Mouse (Mus musculus): ENCODE measurements at regions not wholly inside any gene's neighbourhood (a gene's known extent, or its start where the extent isn't known, plus 50 kb on each side); places are given as distances from the start of the nearest gene placed in this dataset.

DNA sequence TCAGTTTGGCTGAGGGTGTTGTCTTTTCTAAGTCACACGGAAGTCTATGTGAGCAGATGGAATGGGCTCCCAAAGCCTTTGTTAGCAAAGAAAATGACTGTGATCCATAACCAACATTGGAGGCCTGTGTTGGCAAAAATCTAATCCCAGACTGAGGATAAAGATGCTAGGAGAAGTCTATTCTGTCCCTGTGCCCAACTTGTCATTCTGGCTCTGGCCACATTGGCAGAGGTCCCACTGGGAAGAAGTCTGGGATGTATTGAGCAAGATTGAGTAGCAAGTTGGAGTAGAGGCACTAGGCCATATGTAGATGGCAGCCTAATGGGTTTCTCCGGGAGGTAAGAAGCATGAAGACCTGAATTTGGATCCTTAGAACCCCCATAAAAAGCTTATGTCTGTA lies 54.1 kb downstream of the Nog start:
- DNase-seq (ENCODE audit: low spot score in 2 of 2), result no peak

DNA sequence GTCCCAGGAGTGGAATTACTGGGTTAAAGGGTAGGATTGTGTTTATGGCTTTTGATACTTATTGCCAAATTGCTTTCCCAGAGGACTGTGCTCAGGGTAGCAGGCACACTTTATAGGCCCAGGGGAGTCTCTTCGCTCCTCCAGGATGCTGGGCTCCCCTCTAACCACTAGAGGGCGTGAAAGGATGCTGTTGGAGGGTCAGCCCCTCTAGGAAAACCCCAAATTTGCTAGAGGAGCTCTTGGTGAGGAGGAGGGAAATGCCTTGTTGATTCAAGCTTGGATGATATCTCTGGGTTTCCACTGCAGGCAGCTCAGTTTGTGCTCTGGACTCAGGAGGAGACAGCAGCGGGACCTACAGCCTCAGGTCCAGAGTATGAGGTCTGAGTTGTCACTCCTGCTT lies 58.8 kb downstream of the Nog start:
- DNase-seq (ENCODE audit: low spot score in 2 of 2), result peak in 1 of 2 experiments; percentile 16

GRCm38 (mm10) chr11:89242130-89242529 lies 60.0 kb downstream of the Nog start:
- DNase-seq (ENCODE audit: low spot score in 2 of 2), result no peak

- no peak for DNase-seq (ENCODE audit: low spot score in 2 of 2)
Measured at GRCm38 (mm10) chr11:89239891-89240290, 62.2 kb downstream of the Nog start.

GRCm38 (mm10) chr11:89236904-89237303 lies 65.2 kb downstream of the Nog start:
- no peak for DNase-seq (ENCODE audit: low spot score in 2 of 2)

GRCm38 (mm10) chr11:89232884-89233480 lies 69.2 kb downstream of the Nog start:
- DNase-seq (ENCODE audit: low spot score in 2 of 2), result no peak

DNA sequence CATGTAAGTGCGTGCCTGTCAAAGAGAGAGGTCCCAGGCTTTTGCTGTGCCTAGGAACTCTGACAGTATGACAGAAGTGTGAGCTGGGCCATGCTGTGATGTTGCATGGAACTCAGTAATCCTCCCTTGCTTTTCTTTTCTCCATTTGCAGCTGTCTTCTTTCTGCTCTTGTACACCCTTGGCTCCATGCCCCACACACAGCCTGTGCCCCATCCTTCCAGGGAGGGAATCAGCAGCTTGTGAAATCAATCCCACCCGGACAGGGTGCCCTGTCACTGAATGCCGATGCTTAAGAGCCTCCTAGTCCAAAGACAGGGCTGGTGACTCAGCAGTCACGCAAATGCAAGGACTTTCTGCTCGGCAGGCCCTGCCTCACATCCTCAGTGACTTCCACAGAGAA lies 72.4 kb downstream of the Nog start:
- DNase-seq (ENCODE audit: low spot score in 2 of 2), result no peak

DNA sequence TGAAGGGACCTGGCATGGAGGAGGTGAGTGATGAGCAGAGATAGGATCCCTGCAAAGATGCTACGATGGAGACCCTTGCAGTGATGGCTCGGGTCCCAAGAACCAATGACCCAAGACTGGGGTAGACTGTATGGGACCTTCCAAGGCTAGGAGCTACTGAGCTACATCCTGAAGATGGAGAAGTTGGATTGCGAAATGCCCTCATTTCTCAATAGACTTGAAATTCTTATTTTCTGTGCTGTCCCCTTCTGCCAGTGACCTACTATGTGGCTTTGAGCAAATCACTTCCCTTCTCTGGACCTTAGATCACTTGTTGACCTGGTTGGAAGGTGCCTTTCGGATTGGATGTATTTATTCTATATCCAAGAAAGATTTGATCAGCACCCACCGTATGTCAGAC lies 88.9 kb downstream of the Nog start:
- DNase-seq (ENCODE audit: low spot score in 2 of 2), result no peak

GRCm38 (mm10) chr11:89209531-89209950 lies 92.6 kb downstream of the Nog start:
- no peak for DNase-seq (ENCODE audit: low spot score in 2 of 2)

DNA sequence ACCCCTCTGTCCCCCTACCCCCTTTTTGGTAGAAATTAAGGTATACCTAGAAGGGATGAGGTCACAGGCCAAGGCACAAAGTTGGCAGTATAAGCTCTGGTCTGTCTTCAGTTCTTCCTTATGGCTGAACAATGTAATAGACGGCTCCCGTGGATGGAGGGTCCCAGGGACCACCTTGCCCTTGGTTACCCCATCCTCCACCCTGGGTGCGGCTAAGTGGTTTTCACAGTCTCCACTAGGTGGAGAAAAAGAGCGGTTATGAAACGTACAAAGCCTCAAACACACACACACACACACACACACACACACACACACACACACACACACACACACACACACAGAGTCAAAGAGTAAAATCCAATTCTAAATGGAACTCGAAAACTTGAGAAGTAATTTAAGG lies 93.1 kb downstream of the Nog start:
- no peak for DNase-seq (ENCODE audit: low spot score in 2 of 2)

- no peak for DNase-seq (ENCODE audit: low spot score in 2 of 2)
Measured at GRCm38 (mm10) chr11:89206788-89207187, 95.3 kb downstream of the Nog start.

GRCm38 (mm10) chr11:89204948-89205545 lies 97.1 kb downstream of the Nog start:
- DNase-seq (ENCODE audit: low spot score in 2 of 2), result no peak

DNA sequence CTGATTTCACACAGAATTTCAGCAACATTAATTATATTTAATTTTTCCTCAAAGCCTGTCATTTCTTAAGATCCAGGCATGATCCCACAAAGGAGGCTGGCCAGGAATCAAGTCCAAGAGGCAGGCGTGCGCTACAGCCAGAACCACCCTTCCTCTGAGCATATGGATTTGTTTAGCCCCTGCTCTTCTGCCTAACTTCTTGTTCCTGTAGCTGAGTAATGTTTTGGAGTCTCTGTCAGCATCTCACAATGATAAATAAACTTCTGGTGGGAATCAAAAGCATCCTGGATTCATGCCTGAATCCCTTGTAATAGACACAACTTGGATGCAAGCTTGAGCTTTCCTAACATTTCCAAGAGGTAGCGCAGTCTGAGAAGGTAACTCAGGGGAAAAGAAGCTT lies 101.7 kb downstream of the Nog start:
- DNase-seq (ENCODE audit: low spot score in 2 of 2), result no peak

GRCm38 (mm10) chr11:89192815-89193214 lies 109.3 kb downstream of the Nog start:
- no peak for DNase-seq (ENCODE audit: low spot score in 2 of 2)

GRCm38 (mm10) chr11:89186911-89187621 lies 113.4 kb downstream of the Gm525 start:
- DNase-seq (ENCODE audit: low spot score in 2 of 2), result peak in 1 of 2 experiments; percentile 7

GRCm38 (mm10) chr11:89185862-89186261 lies 112.2 kb downstream of the Gm525 start:
- DNase-seq (ENCODE audit: low spot score in 2 of 2), result no peak

- DNase-seq (ENCODE audit: low spot score in 2 of 2), result no peak
Measured at GRCm38 (mm10) chr11:89181471-89181870, 107.8 kb downstream of the Gm525 start.

- no peak for DNase-seq (ENCODE audit: low spot score in 2 of 2)
Measured at GRCm38 (mm10) chr11:89178436-89178835, 104.8 kb downstream of the Gm525 start.

GRCm38 (mm10) chr11:89175511-89175910 lies 101.9 kb downstream of the Gm525 start:
- DNase-seq (ENCODE audit: low spot score in 2 of 2), result no peak

DNA sequence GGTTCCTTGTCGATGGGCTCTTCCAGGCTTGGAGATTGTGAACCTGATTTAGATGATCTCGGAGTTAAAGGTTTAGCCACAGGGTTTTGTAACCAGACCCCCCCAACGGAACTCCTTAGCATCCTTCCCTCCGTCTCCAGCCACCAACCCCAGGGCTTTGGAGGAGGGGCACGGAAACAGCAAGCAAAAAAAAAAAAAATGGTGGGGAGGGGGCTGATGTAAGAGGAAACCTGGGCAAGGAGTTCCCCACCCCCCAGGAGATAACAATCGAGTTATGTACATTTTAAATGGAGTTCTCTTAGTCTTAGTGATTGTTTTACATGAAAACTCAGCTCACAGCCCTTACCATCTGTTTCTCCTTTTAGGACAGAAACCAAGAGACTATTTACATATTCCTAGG lies 101.3 kb downstream of the Gm525 start:
- DNase-seq (ENCODE audit: low spot score in 2 of 2), result no peak

GRCm38 (mm10) chr11:89165278-89165677 lies 91.6 kb downstream of the Gm525 start:
- DNase-seq (ENCODE audit: low spot score in 2 of 2), result peak; percentile 53 to 81

- no peak for DNase-seq (ENCODE audit: low spot score in 2 of 2)
Measured at GRCm38 (mm10) chr11:89153466-89154406, 80.1 kb downstream of the Gm525 start.
